Mouse (Mus musculus) heart, postnatal 4 days (tissue): Measurements from ENCODE around the gene Dtx1. TPM values are rescaled to one million over a fixed set of nuclear protein-coding genes. Genes with fewer than 3 reads are reported as not detected.
A peak's percentile ranks its signal among the peaks of the same experiment; 100 is the strongest.

Source experiments
- DNase-seq: peaks from one replicate; pipeline ENCODE4 v3.0.0; 2021
- total RNA-seq, 2 experiments: library from RNA; stranded (reverse); gene quantifications; 2 replicates each; pipeline ENCODE4 v1.2.3; 2021

Dtx1 gene
- total RNA-seq, 2 experiments from 2014 or later = 0.97 to 1.5 TPM

DNA sequence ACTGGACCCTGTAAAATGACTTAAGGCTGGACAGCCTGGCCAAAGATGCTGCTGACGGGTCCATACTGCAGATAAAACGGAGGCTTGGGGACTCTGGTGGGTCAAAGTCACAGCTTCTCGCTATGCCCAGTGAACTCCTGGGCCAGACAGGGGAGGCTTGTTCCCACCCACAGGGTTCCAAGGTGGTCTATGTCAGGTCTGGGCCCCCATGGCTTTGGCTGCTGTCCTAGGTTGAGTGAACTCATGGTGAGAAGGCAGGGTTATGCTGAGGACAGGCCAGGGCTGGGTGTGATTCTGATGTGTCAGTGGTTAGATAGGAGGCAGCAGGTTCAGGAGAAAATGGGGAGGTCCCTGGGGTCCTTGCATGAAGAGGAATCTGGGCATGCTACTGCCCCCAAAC lies 8.1 kb downstream of the Dtx1 start:
- DNase-seq = no peak

GRCm38 (mm10) chr5:120702969-120703368 lies 8.8 kb downstream of the Dtx1 start:
- DNase-seq = no peak

DNA sequence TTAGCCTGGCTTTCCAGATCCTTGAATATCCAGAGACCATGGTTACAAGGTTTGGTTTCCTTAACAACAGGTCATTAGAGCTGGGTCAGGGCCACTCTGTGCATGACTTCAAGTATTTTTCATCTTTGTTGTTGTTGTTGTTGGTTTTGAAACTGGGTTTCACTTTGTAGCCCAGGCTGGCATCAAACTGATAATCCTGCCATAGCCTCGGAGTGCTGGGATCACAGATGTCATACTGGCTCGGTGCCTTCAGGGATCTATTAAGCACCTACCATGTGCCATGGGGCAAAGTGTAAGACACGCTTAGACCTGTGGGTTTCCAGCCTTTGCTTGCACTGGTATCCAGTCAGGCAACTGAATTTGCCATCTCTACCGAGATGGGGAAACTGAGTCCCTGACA lies 9.3 kb downstream of the Dtx1 start:
- no peak for DNase-seq

DNA sequence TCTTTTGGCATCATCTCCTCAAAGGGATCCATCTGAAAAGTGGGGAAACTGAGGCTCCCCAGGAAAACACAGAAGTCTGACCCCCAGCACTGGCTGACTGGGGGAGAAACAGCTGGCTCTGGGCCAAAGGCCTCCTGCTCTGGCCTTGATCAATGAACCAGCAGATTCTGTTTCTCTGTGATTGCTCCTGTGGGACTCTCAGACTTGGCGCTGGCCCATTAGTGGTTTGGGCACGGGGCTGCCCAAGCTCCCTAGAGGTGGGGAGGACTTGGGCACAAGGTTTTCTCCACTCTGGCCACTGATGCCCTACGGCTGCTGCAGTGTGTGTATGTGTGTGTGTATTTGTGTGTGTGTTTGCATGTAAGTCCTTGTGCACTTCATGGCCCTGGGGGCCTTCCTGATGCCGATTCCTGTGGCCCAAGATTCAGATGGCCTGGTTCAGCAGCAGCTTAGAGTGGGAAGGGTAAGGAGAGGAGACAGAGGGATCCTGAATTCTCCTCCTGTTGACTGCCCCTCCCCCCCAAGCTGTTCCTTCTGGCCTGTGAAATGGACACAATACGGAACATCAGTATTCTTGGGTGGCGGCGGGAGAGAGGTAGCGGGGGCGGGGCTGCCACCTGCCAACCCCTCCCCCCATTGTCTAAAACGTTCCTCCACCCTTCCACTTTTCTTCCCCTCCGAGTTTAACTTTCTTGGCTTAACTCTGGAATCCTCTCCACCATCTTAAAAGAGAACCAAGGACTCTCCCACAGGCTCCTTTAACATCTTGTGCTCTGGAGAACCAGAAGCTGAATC lies 10.5 kb downstream of the Dtx1 start:
- no peak for DNase-seq

DNA sequence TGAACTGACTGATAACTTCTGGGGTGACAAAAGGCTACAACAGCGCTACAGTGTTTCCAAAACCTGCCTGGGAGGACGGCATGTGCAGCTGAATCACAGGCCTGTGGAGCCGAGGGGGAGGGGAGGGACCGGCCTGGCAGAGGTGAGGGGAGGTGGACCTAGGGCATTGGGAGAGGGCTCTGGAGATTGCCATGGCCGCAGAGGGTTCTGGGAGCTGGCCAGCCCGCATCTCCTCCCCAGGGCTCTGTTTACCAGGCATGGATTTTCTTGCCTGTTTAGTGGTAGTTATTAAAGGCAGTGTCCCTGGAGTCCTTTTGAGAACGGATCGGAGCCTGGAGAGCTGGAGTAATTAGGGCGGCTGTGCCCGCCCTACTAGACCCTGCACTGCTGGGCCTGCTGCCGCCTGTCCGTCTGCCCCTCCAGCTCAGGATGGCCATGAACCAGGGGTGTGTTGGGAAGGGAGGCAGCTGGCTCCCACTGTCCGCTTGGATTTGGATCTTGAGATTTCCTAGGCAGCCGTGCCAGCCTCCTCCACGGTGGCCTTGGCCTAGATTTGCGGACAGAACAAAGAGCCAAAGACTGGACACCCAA lies 12.8 kb downstream of the Dtx1 start:
- DNase-seq = no peak

GRCm38 (mm10) chr5:120698181-120698580 lies 13.5 kb downstream of the Dtx1 start:
- no peak for DNase-seq

DNA sequence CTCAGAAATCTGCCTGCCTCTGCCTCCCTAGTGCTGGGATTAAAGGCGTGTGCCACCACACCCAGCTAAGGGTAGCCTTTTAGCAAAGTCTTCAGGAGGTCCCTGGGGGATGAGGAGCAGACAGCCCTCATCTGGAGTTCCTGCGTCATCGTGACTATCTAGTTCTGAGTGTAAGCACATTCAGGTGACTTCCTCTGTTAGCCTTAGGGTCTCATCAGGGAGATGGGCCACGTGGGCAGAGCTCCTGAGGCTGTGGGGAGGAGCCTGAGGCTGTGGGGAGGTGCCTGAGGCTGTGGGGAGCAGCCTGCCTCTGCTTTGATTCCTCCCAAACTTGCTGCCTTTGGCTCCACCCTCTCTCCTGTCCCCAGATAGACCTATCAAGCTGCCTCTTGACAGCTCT lies 14.9 kb downstream of the Dtx1 start:
- no peak for DNase-seq

DNA sequence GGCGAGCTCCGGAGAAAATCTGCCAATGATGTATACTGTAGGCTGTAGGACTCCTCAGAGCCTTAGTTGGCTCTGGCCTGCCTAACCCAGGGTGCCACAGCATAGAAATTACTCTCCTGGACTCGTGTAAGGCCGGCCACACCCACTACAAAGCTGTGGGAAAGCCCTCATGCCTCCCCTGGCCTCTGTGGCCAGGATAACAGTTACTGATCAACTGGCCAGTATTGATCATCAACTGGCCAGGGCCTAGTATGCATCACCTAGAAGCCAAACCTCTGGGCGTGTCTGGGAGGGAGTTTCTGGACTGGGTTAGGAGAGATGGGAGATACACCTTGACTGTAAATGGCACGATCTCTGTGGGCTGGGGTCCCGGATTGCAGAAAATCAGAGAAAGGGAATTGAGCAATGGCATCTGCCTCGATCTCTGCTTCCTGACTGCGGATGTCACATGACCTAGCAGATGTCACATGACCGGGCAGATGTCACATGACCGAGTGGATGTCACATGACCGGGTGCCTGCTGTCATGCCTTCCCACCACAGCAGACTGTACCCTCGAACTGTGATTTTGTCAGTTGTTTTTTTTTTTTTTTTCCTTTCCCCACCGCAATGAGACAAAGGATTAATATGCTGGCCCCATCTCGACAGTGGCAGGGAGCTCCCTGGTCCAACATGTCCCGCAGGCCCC lies 15.5 kb downstream of the Dtx1 start:
- no peak for DNase-seq

DNA sequence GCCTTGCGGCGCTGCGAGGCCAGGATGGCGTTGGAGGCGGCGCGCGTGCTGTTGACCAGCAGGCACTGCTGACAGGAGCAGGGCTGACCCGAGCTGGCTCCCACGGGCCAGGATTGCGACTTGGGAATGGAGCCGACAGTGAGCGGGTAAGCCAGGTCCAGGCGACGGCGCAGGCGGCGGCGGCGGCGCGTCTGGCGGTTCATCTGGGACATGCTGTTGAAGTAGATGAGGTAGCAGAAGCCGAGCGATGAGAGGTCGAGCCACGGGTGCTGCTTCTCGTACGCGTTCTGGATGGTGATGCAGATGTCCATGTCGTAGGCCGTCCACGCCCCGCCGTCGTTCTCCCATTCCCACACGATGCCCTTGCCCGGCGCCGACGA lies 17.0 kb downstream of the Dtx1 start:
- no peak for DNase-seq

DNA sequence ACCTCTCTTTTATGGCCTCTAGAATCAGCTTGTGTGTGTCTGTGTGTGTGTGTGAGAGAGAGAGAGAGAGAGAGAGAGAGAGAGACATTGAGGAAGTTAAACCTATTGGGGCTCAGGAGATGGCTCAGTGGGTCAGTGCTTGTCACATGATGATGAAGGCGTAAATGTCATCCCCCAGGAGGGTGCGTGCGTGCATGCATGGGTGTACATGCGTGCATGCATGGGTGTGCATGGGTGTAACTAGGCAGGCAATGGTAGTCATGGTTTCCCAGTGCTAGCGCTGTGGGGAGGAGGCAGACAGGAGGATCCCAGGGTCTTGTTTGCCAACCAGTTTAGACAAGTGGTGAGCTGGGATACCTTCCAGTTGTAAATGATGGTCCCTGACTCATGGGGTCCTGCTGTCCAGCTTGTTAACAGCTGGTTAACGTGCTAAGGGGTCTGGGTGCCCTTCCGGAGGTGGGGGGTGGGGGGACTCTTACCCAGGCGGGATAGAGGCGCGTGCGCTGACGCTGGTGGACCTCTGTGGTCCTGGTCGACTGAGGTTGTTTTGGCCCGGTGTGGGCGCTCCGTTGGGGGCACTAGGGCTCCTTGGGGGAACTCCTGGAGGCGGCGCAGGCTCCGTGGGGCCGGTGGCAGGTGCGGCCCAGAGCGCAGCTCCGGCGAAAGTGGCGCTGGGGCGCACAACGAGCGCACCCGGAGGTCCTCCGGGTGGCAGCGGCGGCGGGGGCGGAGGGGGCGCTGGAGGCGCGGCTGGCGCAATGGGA lies 17.6 kb downstream of the Dtx1 start:
- no peak for DNase-seq

- DNase-seq = no peak
Measured at GRCm38 (mm10) chr5:120692034-120692433, 19.7 kb downstream of the Dtx1 start.

- no peak for DNase-seq
Measured at GRCm38 (mm10) chr5:120690417-120690816, 21.3 kb downstream of the Dtx1 start.

DNA sequence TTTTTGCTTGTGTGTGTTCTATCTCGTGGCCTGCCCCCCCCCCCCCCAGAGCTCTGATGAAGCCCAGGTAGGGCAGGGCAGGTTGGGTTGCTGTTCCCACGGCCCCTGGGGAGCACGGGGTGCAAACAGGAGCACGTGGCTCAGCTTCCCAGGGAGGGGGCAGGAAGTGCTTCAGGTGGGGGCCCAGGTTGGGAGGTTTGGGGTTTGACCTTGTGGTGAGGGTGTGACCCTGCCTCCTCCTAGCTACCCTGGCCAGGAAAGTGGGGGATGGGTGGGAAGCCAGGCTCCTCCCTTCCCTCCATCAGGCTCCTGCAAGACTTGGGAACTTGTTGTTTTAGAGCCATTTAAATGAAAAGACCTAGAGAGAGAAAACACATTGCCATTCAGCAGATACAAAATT lies 23.3 kb downstream of the Dtx1 start:
- no peak for DNase-seq

- no peak for DNase-seq
Measured at GRCm38 (mm10) chr5:120687897-120688296, 23.8 kb downstream of the Dtx1 start.

DNA sequence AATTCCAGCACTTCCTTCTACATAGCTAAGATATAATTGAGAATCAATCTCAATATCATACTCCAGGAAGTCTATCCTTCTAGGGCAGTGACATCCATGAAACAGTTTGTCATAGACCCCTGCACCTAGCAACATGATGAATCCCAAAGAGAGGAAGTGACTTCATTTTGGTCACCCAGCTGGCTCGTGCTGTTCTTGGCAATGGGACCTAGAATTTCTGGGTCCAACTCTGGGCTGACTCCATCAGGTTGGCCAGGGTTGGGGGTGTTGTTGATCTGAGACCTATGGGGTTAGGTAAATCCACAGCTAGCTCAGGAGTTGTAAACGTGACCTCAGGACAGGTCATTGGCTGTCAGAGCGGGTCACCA lies 24.3 kb downstream of the Dtx1 start:
- no peak for DNase-seq

- no peak for DNase-seq
Measured at GRCm38 (mm10) chr5:120686749-120687483, 24.8 kb downstream of the Dtx1 start.

DNA sequence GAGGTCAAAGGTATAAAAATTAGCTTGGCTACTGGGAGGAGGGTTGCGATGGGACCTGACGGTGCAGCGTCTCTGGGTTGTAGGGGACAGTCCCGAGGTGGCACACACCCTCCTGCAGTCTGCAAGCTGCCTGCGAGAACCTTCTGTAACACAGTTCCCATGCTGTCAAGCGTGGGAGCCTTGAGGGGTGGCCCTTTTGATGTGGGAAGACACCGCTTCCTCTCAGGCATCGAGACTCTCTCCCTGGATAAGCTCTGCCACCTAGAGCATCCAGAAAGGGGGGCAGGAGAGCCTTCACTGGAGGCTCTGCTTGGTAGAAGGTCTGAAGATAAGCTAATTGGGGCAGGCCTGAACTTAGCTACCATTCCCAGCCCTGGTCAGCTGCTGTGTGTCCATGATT lies 26.0 kb downstream of the Dtx1 start:
- DNase-seq = no peak

GRCm38 (mm10) chr5:120682982-120683771 lies 28.6 kb downstream of the Dtx1 start:
- DNase-seq = no peak

GRCm38 (mm10) chr5:120680918-120681317 lies 30.8 kb downstream of the Dtx1 start:
- no peak for DNase-seq

GRCm38 (mm10) chr5:120679676-120680555 lies 31.8 kb downstream of the Dtx1 start:
- DNase-seq = peak; percentile 86

GRCm38 (mm10) chr5:120677516-120677915 lies 34.2 kb downstream of the Dtx1 start:
- DNase-seq = no peak
